Mouse (Mus musculus): Measurements from ENCODE around the gene Lin7a.

Gene Lin7a

GRCm38 (mm10) chr10:107339524-107339923 is 68.0 kb downstream of the Lin7a start:
- 36% methylated on average over 3 of the region's 3 CpGs for WGBS

DNA sequence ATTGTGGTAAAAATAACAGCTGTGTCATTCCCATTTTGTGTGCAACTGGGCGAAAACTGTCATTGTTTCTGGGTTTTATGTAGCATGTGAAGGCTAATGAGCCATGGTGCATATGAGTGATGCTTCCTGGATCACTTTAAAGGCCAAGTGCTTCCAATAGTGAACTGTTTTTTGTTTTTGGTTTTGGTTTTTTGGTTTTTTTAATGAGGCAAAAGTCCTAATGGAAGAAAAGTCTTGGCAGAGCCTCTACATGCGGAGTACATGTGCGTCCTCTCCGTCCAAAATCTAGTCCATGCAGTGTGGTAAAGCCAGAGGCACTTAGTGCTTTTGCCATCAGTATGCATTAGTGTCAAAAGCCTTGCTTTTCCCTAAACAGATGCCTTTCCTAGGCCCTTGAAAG is 69.7 kb downstream of the Lin7a start:
- 79% methylated on average over 4 of the region's 4 CpGs for WGBS

DNA sequence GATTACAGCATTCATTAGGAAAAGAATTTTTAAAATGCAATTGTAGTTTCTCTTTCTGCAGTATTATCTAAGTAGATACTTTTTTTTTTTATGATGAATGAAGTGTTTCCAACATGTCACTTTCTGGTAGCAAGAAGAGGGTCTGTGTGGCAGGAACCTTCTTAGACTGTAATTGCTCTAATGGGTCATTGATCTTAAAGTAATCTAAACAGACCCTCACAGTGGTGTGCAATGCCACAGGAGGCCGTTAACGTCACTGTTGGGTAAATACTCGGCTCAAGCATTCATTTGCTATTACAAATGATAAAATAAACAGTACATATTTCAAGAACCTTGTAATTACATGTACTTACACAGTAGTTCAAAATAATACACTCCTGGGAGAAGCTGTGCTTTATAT is 72.7 kb downstream of the Lin7a start:
- WGBS = 74% methylated on average over 3 of the region's 3 CpGs

- WGBS = 67% methylated on average over 3 of the region's 3 CpGs
These were observed 76.4 kb downstream of the Lin7a start for GRCm38 (mm10) chr10:107347842-107348241.

DNA sequence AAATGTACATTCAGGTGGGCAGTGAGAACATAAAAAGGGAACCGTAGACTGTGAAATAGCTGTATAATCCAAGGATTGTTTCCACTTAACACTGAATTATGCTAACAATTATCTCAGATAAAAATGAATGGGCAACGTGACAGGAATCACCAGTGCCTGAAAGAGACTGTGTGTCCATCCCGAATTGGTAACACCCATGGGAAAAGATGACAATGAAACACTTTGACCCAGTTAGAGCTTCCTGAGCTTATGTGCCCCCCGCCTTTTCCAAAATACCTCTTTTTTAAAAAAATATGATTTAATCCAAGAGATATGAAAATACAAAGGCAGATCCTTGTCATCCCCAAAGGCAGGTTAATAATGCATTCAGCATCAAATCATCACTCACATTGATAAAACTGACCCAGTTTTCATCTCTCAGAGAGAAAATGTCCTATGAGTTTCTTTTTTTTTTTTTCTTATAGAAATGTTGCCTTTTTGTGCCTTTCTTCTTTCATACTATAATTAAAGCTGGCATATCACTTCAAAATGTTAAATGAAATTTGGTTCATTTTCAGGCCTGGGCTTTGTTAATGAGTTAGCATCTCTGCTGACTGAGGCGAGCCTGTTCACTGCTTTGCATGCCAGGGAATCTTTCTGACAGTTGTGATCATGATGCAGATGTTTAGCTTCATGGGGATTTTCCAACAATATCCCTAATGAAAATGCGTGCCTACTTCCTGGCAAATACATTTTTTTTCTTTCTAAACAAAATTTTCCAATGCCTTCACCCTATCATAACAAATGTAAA is 80.4 kb downstream of the Lin7a start:
- 54% methylated on average over 6 of the region's 6 CpGs for WGBS

DNA sequence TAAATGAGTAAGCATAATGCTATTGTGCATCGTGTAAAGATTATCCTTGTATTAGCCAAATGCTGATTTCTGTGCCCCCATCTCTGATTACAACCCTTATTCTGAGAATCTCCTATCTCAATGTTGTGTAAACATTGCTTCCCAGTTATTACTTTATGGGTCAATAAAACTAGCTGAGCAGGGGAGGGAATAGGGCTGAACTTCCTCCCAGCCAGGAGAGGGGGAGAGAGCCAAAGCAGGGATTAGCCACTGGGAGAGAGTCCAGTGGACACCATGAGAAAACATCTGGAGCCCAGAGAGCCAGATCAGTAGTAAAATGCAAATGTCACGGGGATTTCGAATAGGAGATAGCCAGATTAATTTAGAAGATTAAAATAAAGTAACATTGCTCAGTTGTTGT is 82.0 kb downstream of the Lin7a start:
- WGBS = 94% methylated on average over 3 of the region's 3 CpGs

- 82% methylated on average over 6 of the region's 6 CpGs for WGBS
These were observed 87.1 kb downstream of the Lin7a start for GRCm38 (mm10) chr10:107358443-107359040.

DNA sequence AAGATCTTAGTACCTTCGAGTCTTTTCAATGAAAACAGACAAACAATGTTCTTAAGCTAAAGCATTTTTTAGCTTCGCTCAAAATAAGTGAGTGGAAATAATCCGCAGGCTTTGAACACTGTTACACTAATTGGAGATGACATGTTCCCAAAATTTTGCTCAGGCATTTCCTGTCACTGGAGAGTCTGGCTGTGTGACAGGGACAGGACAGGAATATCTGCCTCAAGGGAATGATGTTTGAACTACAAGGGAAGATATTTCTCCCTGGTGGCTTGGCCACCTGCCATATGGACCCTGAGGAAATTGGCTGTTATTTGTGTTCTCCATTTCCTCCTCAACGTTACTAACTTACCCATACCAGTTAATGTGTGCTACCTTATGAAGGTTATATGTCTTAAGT is 90.1 kb downstream of the Lin7a start:
- 43% methylated on average over 4 of the region's 4 CpGs for WGBS

DNA sequence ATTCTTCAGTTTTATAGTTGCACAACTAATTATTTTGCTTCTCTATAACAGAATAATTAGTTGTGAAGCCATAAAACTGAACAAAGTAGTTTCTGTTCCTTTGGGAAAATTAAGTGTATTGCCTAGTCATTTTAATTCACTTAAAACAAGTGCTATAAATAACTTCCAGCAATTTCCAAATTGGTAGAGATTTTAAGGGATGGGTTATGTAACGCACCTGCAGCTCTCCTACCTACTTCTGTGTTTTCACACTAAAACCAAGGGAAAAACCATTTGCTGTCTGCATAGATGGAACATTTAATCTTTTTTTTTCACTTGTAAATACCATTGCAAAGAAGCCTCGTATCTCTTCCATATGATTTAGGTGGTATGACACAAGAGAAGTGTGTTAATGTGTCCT is 90.5 kb downstream of the Lin7a start:
- 87% methylated on average over 2 of the region's 2 CpGs for WGBS

DNA sequence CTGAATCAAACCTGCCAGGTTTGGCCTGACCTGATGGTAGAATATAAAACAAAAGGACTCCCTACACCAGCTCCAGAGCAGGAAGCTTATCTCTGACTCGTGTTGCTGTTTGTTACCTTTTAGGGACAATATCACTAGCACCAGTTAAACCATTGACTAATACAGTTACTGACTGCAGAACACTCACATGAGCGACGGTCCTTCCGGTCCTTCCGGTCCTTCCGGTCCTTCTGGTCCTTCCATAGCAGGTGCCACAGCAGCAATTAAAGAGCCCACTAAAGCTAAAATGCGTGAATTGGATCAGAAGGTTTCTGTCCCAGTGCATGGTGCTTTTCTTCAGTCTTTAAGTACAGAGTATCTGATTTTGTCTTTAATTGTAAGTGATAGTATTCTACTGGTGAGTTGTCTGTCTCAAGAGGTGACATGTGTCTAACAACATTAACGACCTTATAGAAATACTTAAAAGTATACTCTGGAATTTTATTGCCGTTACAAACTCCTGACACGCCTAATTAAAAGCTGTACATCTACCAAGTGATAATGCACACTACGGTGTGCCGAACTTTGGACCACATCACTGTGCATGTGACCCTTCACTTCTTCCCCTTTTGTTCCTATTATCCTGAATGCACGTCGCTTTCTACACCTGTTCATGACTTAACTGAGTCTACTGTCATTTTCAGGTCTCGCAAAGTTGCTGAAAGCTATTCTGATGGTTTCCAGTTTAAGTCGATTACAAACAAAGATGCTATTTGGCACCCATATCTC is 91.7 kb downstream of the Lin7a start:
- 93% methylated on average over 16 of the region's 16 CpGs for WGBS

DNA sequence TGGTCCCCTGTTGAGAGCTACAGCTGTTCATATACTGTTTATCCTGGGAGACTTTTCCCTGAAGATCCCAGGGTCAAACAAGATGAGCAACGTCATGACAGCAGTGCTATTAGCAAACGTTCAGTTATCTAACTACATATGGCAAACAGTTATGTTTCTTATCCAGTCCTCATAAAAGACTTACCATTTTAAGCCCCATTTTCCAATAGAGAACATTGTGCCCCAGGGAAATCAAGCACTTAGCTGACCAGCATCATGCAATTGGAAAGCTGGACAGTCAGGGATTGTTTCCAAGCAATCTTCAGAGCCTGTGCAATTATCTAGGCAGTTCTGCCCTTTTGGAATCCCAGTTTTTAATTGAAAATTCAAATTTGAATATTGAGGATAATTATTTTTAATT is 105.7 kb downstream of the Lin7a start:
- WGBS = 74% methylated on average over 2 of the region's 2 CpGs

- 76% methylated on average over 4 of the region's 4 CpGs for WGBS
These were observed 109.8 kb downstream of the Lin7a start for GRCm38 (mm10) chr10:107381143-107381746.

DNA sequence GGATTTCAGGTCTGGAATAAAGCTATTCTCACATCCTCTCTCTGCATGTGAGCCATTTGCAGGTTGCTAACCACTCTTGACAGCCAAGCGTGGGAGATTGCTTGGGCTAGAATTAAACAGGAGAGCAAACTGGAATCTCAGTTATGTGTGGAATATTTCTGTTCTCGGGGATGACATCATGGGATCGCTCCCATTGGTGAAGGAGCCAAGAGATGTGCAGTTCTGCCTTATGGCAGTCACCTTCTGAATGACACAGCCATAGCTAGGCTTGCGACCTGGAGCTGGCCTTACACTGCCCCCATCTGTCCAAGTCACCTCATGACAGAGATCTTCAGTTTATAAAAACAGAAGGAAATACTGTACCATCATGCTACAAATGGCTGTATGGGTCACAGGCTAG is 118.0 kb downstream of the Lin7a start:
- WGBS = 27% methylated on average over 4 of the region's 4 CpGs

- 52% methylated on average over 4 of the region's 4 CpGs for WGBS
These were observed 133.9 kb downstream of the Lin7a start for GRCm38 (mm10) chr10:107405347-107405746.

- 71% methylated on average over 14 of the region's 14 CpGs for WGBS
These were observed 146.8 kb downstream of the Lin7a start for GRCm38 (mm10) chr10:107418306-107418705.

DNA sequence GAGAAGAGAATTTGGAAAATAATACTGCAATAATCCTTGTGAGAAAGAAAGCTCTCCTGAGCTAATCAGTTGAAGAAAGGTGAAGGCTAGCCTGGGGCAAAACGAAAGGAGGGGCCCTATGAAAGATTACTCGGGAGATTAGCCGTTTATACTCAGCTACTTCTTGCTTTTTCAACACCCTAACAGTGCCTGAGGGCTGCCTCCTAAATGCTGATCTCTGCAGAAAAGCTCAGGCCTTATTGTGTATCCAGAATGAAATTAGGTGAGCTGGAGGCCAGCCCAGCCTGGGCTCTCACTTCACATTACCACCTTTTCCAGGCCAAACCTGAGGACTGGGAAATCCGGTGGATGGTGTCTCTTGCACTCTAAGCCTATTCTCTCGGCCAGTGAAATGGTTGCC is 165.5 kb downstream of the Lin7a start:
- 66% methylated on average over 5 of the region's 5 CpGs for WGBS

DNA sequence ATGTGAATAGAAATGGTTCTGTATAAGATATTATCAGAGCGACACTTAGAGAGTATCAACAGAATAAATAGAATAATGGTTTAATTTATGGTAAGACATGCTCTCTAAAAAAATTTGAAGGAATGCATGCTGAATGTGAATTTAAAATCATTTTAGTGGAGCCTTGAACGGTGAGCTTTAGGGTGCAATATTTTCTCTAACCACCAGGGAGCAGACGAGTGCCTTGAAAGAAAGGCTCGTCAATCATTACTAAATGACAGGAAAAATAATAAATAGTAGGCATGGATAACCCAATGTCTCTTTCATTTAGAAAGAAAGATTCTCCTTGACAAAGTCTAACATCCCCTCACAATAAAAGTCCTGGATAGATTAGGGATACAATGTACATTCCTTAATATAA is 171.3 kb downstream of the Lin7a start:
- WGBS = 16% methylated on average over 4 of the region's 4 CpGs

DNA sequence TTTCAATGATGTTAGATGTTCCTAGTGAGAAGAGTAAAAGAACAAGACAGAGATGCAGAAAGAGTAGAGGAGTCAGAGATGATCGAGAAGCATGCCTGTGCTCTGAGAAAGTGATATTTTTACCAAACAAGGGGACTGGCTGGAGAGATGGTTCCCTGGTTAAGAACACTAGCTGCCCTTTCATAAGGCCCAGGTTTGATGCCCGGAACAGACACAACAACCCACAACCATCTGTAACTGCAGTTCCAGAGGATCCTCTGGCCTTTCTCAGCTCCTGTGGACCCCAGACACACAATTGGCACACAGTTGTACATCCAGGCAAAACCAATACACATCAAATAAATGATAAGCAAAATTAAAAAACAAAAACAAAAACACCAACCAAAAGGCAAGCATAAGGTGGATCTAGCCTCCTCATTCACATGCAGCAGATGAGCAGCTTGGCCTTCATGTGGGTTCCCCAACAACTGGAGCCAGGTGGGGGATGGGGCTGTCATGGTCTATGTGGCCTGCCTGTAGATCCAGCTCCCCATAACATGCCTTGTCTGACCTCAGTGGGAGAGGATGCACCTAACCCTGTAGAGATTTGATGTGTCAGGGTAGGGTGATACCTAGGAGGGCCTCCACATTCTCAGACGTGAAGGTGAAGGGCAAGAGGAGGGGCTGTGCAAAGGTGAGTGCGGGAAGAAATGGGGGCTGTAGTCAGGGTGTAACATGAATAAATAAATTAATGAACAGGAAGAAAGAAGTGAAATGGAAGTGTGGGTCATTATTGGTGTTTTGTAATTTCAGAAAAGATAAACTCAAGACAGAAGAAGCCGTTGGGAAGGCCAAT is 178.2 kb downstream of the Lin7a start:
- WGBS = 94% methylated on average over 5 of the region's 5 CpGs

DNA sequence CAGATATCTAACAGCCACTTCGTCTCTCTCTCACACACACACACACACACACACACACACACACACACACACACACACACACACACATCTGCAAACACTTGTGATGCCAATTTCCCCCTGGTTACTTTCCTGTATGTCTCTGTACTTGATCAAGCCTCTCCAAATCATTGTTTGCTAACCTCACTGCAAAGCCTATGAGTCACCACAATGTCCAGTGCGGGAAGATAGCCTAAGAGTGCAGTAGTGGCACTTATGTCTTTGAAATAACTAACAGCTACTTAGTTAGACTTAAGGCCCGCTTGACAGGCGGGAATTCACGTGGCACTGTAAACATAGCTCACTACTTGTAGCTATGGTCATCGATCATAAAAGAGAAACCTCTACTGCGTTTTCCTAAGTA is 196.3 kb downstream of the Lin7a start:
- 94% methylated on average over 7 of the region's 7 CpGs for WGBS
